Mouse (Mus musculus) embryonic facial prominence, embryonic 11.5 days (tissue): ENCODE results near the gene Gm3448. TPM values are rescaled to one million over a fixed set of nuclear protein-coding genes. Genes with fewer than 3 reads are reported as not detected.

Source experiments
- polyA plus RNA-seq: library from polyadenylated mRNA; unstranded; fragments of >200 nt; fragmentation: Nextera tagmentation; extraction: Ambion mirVana; gene quantifications from 2 replicates; pipeline ENCODE4 v1.2.1, GENCODE M21; 2014

Gm3448 gene
- polyA plus RNA-seq, 1 experiment from 2014 or later = 3.7 TPM

Other genes with a start within 250 kb of the Gm3448 start
- gene Wdr27, start 98.4 kb downstream of the Gm3448 start, polyA plus RNA-seq = 4.2 and 4.6 TPM in 2 replicates
- 32.1 and 33.9 TPM in 2 replicates for gene 1600012H06Rik, start 98.4 kb downstream of the Gm3448 start, polyA plus RNA-seq
- gene Phf10, start 80.3 kb downstream of the Gm3448 start, polyA plus RNA-seq = 38.3 and 38.9 TPM in 2 replicates
- gene 9030025P20Rik, start 63.1 kb downstream of the Gm3448 start, polyA plus RNA-seq = 9.4 and 10.7 TPM in 2 replicates
- not detected in 2 replicates for gene Gm3417, start 62.7 kb downstream of the Gm3448 start, polyA plus RNA-seq
- 3.8 and 6.1 TPM in 2 replicates for gene Gm3435, start 31.4 kb downstream of the Gm3448 start, polyA plus RNA-seq
- 58.7 and 68.2 TPM in 2 replicates for gene Ermard, start 329 bp downstream of the Gm3448 start, polyA plus RNA-seq
- 0.52 and 1.3 TPM in 2 replicates for gene Tcte3, start within 50 bp of the Gm3448 start, polyA plus RNA-seq